ENCODE assay signal across 13 mouse cellular contexts in the genomic region with DNA sequence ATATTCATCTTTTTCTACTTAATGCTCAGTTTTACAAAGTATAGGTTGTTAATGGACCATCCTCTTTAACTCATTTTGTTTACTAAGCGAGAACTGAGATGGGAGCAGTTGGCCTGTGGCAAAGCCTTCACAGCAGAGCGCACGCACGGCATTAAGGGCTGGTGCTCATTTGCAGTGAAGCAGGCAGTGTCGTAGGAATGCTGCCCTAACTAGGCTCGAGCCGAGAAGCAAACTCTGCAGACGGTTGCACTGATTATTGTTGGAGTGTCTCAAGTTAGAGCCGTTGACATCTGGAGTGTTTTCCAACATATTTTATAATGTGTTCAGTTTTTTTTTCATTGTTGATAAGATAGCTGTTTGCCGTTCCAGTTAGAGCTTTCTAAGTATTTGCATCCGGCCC.
"Had no signal": no experiment of that assay in that cellular context is flagged by ENCODE, and none has a peak within 500 bp of the region (broad histone marks: within the 10 kb centered on the region; RNA-seq: fewer than 3 reads in every experiment).

No protein-coding gene starts in this region.

- H3K4me2 ChIP-seq: kidney, embryonic 15.5 days; limb, embryonic 13.5 days; liver, embryonic 11.5 days; liver, embryonic 15.5 days; midbrain, embryonic 11.5 days had no signal

- H3K9me3 ChIP-seq: kidney, embryonic 15.5 days; limb, embryonic 13.5 days; liver, embryonic 15.5 days had no signal

- DNase-seq: kidney, adult 18-20 months; kidney, postnatal 25 days; layer of hippocampus, adult 9-11 months; lung, adult 2 months; lung, postnatal 10 days had no signal

- H3K4me1 ChIP-seq: limb, embryonic 13.5 days; liver, embryonic 15.5 days; megakaryocyte, embryonic 14.5 days had no signal

- H3K9ac ChIP-seq: kidney, embryonic 15.5 days; limb, embryonic 13.5 days; liver, embryonic 15.5 days had no signal

- H3K27ac ChIP-seq: kidney, embryonic 15.5 days; limb, embryonic 13.5 days; liver, embryonic 15.5 days; macrophage; stomach, postnatal 0 days had no signal

- H3K4me3 ChIP-seq: kidney, embryonic 15.5 days; limb, embryonic 13.5 days; liver, embryonic 15.5 days; megakaryocyte, embryonic 14.5 days had no signal

- H3K27me3 ChIP-seq: kidney, embryonic 15.5 days; limb, embryonic 13.5 days; liver, embryonic 15.5 days; megakaryocyte, embryonic 14.5 days had no signal

- H3K36me3 ChIP-seq: kidney, embryonic 15.5 days; limb, embryonic 13.5 days; liver, embryonic 15.5 days had no signal
